Mouse (Mus musculus): ENCODE results near the gene Mapk1.

DNA sequence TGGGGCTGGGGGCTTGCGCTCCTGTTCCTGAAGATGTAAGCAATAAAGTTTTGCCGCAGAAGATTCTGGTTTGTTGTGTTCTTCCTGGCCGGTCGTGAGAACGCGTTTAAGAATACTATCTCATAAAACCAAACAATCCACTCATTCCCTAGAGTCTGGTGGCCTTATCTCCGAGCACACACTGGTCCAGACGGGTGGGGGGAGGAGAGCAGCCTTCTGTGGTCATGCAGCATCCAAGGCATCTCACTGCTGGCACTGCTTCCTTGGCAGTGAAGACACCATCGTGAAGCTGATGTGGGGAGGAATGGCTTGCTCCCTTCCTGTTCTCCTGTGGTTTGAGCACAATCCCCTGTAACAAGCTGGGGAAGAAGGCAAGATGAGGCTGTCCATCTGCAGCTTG lies 43.6 kb upstream of the Mapk1 start:
- TF ChIP-seq CTCF (IDR thresholded peaks at IDR 0.05; ENCODE audit: control insufficient read depth, insufficient read depth, low read length) (no peak), POLR2A (IDR thresholded peaks at IDR 0.05; ENCODE audit: borderline replicate concordance, control insufficient read depth, low read depth, low read length) (no peak)

All from bone marrow, adult 2 months (tissue).